Mouse (Mus musculus) gastrocnemius, postnatal 14 days (tissue): ENCODE results near the gene Nccrp1. TPM values are rescaled to one million over a fixed set of nuclear protein-coding genes. Genes with fewer than 3 reads are reported as not detected.
A peak's percentile ranks its signal among the peaks of the same experiment; 100 is the strongest.

ENCODE experiments used
- DNase-seq: peaks from one replicate; pipeline ENCODE4 v3.0.0; 2021; ENCODE audit warnings: mixed read lengths
- intact Hi-C: fragments of 180-260 bp; cut with DNase I; formaldehyde crosslinking; loops from one replicate; pipeline ENCODE4 v1.15.1; 2025; ENCODE audit warnings: low total_unique reads
- total RNA-seq, 2 experiments: library from RNA; stranded (reverse); gene quantifications; 2 replicates each; pipeline ENCODE4 v1.2.3; 2021

The Nccrp1 gene
- total RNA-seq, 2 experiments from 2014 or later = not detected

GRCm38 (mm10) chr7:28570982-28571682 is 24.1 kb upstream of the Nccrp1 start:
- intact Hi-C loops = no loop called here
- DNase-seq = no peak

- DNase-seq = no peak
- intact Hi-C loops = no loop called here
These were observed 23.4 kb upstream of the Nccrp1 start for GRCm38 (mm10) chr7:28570291-28570981.

DNA sequence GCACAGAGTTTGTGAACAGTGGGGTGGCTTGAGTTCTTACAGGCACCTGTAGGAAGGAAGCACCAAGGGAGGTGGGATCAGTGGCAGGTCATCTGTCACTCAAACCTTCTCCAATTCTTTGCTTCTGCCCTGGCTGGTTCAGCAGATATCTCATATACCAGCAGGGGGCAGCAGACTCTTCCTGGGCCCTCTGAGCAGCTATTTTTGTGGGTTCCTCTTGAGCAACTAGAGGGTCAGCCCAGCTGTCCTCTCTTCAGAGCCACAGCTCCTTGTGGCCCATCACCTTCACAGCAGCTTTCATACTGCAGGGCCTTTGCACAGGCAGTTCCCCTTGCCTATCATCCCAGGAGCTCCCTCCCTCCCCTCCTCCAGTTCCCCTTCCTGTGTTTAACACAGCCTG is 21.2 kb upstream of the Nccrp1 start:
- peak; percentile 56 for DNase-seq
- intact Hi-C loops = loop anchor here (5.0 to 10.0 kb wide), 2 partner anchors 34 to 157 kb away; no protein-coding TSS in a partner anchor

- no peak for DNase-seq
- intact Hi-C loops = loop anchor here (5.0 to 10.0 kb wide), 2 partner anchors 35 to 157 kb away; no protein-coding TSS in a partner anchor
These were observed 20.5 kb upstream of the Nccrp1 start for GRCm38 (mm10) chr7:28567539-28567938.

GRCm38 (mm10) chr7:28565407-28565806 is 18.4 kb upstream of the Nccrp1 start:
- DNase-seq = no peak
- intact Hi-C loops = loop anchor here (5.0 to 10.0 kb wide), 2 partner anchors 37 to 159 kb away; no protein-coding TSS in a partner anchor

DNA sequence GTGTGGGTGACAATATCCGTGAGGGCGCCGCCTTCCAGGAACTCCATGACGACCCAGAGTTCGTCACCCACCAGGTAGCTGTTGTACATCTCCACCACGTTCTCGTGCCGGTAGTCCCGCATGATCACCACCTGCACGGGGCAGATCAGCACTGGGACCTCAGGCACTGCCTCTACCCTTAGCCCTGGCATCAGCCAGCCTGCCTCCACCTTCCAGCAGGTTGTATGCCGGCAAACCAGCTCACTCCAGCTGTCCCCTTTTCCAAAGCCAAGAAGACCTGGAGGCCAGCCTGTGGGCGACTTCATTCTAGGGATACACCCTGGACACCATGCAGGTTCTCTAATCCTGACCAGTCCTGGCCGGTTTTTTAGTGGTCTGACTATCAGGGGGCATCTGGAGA is 15.9 kb upstream of the Nccrp1 start:
- intact Hi-C loops = loop anchor here (10.0 kb wide), 1 partner anchor 162 kb away; no protein-coding TSS in a partner anchor
- no peak for DNase-seq

- intact Hi-C loops = loop anchor here (10.0 kb wide), 1 partner anchor 162 kb away; no protein-coding TSS in a partner anchor
- no peak for DNase-seq
These were observed 15.3 kb upstream of the Nccrp1 start for GRCm38 (mm10) chr7:28562371-28562770.

DNA sequence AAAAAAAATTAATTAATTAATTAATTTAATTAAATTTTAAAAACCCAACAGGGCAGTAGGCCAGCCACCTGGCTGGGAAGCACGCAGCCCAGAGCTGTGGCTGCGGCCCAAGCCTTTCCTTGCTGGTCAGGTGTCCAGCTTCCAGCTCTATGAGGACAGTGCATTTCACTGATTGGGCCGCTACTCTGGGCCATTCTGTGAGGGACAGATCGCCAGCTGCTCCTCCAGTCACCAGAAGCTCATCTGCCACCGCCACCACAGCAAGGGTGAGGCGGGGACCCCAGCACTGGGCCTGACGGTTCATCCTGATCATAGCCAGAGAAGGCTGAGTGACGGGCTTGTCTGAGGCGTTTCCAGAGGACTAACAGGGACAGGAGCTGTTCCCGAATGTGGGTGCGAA is 14.9 kb upstream of the Nccrp1 start:
- intact Hi-C loops = loop anchor here (10.0 kb wide), 1 partner anchor 163 kb away; no protein-coding TSS in a partner anchor
- DNase-seq = no peak

GRCm38 (mm10) chr7:28560856-28561255 is 13.8 kb upstream of the Nccrp1 start:
- DNase-seq = no peak
- intact Hi-C loops = loop anchor here (10.0 kb wide), 1 partner anchor 164 kb away; no protein-coding TSS in a partner anchor

- DNase-seq = peak; percentile 81
- intact Hi-C loops = no loop called here
These were observed 11.4 kb upstream of the Nccrp1 start for GRCm38 (mm10) chr7:28558486-28558885.

GRCm38 (mm10) chr7:28557708-28558107 is 10.7 kb upstream of the Nccrp1 start:
- intact Hi-C loops = no loop called here
- DNase-seq = no peak

DNA sequence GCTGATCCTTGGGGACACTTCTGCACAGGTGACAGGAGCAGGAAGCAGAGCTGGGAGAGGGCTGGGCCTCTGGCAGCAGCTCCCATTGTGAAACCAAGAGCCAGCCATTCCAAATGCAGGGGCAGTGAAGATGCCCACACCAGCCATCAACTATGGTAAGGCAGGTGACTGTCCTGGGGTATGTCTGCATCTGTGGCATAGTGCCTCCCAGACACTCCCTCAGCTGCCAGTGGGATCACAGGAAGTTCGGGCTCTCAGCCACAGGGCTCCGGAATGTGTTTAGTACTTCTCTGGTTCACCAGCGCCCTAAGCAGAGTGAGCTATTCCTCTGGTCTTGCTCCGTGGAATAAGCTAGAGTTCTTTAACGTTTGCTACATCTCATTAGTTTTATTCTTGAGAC is 10.0 kb upstream of the Nccrp1 start:
- DNase-seq = no peak

GRCm38 (mm10) chr7:28555939-28556535 is 9.0 kb upstream of the Nccrp1 start:
- no peak for DNase-seq
- intact Hi-C loops = no loop called here

More for the DNA sequence above, 10.0 kb upstream of the Nccrp1 start:
- intact Hi-C loops = no loop called here

DNA sequence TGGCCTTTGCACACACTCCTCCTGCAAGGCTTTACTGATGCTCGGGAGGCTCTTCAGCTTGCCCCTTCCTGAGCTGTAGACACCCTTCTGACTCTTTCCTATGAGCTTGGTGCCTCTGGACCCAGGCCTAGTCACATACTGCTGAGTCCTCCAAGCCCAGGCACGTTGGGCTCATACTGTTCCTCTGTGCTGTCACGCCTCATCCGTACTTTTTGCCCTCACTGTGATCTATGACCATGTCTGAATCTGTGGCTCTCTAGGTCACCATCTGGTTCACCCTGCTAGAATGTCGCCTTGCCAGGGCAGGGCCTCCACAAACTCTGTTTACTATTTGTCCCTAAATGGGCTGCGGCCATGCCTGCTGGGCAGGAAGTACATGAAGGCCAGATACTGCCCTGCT is 6.0 kb upstream of the Nccrp1 start:
- intact Hi-C loops = no loop called here
- DNase-seq = no peak

DNA sequence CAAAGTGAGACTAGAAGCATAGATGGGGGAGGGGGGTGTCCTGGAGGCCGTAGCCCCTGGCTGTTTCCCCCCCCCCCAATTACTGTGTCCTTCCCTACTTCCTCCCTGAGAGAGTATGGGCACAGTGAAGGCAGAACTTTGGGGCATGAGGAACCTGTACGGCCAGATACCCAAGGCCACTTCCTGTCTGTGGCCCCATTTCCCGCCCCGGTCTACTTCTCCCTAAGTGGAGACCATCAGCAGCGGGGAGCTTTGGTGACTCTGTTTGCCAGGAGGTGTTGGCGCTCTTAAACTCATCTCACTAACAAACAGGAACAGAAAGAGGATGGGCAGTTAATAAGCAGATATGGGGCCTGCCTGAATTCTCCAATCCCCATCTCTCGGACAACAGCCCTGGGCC is 574 bp upstream of the Nccrp1 start:
- no peak for DNase-seq
- intact Hi-C loops = loop anchor here (10.0 kb wide), 1 partner anchor 63 kb away; no protein-coding TSS in a partner anchor

GRCm38 (mm10) chr7:28546649-28547048 is 405 bp downstream of the Nccrp1 start:
- no peak for DNase-seq
- intact Hi-C loops = loop anchor here (10.0 kb wide), 1 partner anchor 62 kb away; no protein-coding TSS in a partner anchor

DNA sequence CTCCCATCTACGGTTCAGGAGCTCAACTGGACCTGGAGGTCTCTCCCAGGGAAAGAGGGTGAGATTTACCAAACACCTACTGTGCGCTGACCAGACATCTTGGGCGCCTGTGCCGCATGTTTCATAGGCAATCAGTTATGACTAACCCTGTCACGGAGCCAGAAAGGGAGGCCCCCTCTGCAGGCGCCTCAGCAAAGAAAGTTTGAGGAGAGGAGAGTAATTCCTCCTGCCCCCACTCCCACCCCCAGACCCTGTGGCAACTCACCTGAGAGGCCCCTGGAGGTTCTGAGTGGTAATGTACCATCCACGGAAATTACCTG is 1.2 kb downstream of the Nccrp1 start:
- intact Hi-C loops = loop anchor here (10.0 kb wide), 1 partner anchor 61 kb away; no protein-coding TSS in a partner anchor
- DNase-seq = no peak

DNA sequence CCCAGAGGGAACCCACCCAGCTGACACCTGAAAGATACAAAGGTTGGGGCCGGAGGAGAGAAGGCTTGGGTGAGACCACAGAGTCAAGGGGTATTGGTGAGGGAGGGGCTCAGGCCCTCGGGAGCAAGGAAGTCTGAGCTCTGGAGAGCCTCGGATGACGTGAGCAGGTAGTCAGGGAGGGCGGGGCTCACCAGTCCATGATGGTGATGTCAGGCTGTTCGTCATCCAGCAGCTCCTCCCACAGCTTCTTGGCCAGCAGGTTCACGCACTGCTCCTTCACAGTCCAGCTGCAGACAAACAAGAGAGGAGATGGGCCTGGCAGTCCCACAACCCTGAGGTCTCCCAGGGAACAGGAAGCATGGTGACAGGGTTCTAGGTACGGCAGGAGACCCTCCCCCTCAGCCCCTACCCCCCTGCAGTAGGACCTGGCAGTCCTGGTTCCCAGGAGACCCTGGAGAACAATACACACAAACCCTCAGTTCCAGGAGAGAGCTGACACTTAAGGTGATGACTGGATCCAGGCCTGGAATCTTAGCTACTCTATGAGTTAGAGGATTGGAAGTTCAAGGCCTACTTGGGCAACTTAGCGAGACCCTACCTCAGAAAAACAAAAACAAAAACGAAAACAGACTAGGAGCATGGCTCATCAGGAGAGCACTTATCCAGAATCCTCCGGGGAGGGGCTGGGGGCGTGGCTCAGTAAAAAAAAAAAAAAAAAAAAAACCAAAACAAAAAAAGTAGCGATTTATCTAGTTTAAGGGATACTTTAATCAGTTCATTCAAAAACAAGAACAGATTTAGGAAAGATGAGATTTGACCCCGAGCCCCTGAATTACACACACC is 1.8 kb downstream of the Nccrp1 start:
- DNase-seq = no peak
- intact Hi-C loops = loop anchor here (10.0 kb wide), 1 partner anchor 60 kb away; no protein-coding TSS in a partner anchor

GRCm38 (mm10) chr7:28544051-28544601 is 2.9 kb downstream of the Nccrp1 start:
- DNase-seq = no peak
- intact Hi-C loops = loop anchor here (10.0 kb wide), 1 partner anchor 59 kb away; no protein-coding TSS in a partner anchor
